Mouse (Mus musculus): ENCODE results near the gene Lrrc23. TPM values are rescaled to one million over a fixed set of nuclear protein-coding genes. Genes with fewer than 3 reads are reported as not detected.
A peak's percentile ranks its signal among the peaks of the same experiment; 100 is the strongest.
"Not testable (repeated sequence)": the region's sequence is repeated elsewhere in the genome, so short reads cannot be mapped to it uniquely, and the experiment has no call there.

Gene Lrrc23
- polyA plus RNA-seq, 1 experiment from 2014 or later: 0.26 TPM

DNA sequence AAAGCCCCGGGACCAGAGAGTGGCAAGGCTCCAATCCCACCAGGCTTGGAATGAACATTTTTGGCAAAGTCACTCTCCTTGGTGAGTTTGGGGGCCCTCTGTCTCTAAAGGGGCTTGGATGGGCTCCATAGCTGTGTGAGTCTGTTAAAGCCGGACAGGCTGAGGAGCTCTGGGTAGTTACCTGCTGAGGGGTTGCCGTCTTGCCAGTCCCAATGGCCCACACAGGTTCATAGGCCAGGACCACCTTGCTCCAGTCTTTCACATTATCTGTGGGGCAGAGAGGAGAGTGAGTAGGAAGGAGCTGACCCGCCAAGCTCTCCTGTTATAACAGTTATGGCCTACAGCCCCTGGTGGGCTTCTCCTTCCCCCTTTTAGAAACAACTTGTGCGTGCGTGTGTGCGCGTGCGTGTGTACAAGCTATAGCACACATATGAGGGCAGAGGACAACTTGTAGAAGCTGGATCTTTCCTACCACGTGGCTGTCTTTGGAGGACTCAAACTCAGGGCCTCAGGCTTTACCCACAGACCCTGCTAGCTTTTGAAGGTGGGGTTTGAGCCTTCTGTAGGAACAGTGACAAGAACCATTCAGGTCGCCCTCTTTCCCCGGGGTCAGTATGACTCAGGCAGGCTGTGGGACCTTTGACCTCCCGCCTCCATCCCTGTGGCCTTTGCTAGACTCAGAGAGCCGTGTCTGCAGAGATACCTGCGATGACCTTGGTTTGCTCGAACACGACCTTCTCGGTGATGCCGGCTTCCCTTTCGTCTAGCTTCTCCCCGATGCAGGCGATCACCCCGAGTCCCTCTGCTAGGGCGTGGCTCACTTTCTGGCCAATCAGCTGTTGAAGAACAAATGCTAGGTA, 32.4 kb upstream of the Lrrc23 start:
- Histone ChIP-seq H3K27me3 (ENCODE audit: insufficient read depth, poor library complexity, severe bottlenecking) (no peaks in the 10 kb centered on the region), H3K4me1 (peaks cover 55% of the 10 kb centered on the region), H3K4me3 (peak overlapping the region; percentile 90), H3K27ac (peak overlapping the region; percentile 99), H3K36me3 (peaks cover 48% of the 10 kb centered on the region), H3K9me3 (no peaks in the 10 kb centered on the region)
- 75% methylated on average over 24 of the region's 24 CpGs for WGBS
- no peak for DNase-seq (ENCODE audit: low spot score)

DNA sequence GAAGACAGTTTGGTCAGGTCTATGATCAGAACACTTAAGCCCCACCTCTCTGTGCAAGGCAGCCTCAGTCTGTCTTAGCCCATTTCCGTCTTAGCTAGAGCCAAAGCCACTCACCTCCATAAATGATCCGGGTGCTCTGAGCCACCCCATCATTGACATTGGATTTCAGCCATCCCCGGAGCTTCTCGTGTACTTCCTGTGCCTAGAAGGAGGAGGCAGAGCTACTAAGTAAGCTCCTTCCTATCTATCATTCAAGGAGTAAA, 31.8 kb upstream of the Lrrc23 start:
- 81% methylated on average over 4 of the region's 4 CpGs for WGBS
- H3K4me3 ChIP-seq: no peak overlapping the region
- H3K9me3 ChIP-seq: no peaks in the 10 kb centered on the region
- no peak for DNase-seq (ENCODE audit: low spot score)
- no peaks in the 10 kb centered on the region for H3K27me3 ChIP-seq (ENCODE audit: insufficient read depth, poor library complexity, severe bottlenecking)
- H3K27ac ChIP-seq: no peak overlapping the region
- peaks cover 42% of the 10 kb centered on the region for H3K36me3 ChIP-seq
- H3K4me1 ChIP-seq: peaks cover 55% of the 10 kb centered on the region

DNA sequence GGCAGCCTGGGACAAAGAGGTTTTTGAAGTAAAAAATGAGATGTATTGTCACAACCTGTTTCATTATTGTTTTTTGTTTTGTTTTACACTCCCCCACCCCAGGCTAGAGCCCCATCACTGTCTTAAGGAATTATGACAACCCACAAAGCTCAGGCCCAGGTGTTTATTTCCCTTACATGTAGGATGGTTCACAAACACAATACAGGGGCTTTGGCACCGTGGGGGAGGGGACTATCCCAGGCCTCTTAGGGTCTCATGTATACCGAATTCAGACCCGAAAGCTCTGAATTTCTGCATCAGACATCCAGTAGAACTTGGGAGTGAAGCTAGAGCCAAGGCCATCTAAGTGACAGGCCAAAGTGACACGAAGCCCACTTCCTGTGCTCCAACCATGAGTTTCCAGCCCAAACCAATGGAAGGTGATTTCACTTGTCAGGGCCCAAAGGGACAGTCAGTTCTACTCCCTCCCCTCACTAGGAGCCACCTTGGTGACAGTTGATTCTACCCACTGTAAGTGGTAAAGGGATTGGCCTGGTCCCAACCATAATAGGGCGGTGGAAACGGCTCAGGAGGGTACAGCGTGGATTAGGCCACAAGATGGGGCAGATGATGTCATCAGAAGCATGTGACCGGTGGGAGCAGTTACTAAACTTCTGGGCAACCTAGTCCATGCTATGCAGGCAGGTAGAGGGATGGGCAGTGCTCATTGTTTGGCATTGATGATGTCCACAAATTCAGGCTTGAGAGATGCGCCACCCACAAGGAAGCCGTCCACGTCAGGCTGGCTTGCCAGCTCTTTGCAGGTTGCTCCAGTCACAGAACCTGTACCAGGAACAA, 31.3 kb upstream of the Lrrc23 start:
- H3K4me1 ChIP-seq: peaks cover 55% of the 10 kb centered on the region

DNA sequence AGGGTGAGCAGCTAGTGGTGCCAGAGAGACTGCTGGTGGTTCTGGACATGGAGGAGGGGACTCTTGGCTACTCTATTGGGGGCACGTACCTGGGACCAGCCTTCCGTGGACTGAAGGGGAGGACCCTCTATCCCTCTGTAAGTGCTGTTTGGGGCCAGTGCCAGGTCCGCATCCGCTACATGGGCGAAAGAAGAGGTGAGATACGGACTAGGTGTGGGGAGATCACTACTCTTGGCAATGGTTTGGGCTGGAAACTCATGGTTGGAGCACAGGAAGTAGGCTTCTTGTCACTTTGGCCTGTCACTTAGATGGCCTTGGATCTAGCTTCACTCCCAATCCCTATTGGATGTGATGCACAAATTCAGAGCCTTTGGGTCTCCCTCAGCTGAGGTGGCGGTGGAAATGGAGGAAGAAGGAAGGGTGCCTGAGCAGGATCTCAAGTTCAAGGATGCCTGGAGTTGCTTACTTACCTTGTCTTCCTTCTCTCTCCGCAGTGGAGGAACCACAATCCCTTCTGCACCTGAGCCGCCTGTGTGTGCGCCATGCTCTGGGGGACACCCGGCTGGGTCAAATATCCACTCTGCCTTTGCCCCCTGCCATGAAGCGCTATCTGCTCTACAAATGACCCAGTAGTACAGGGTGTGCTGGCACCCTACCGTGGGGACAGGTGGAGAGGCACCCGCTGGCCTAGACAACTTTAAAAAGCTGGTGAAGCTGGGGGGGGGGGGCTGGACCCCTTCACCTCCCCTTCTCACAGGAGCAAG, 30.4 kb upstream of the Lrrc23 start:
- Histone ChIP-seq H3K9me3 (no peaks in the 10 kb centered on the region), H3K4me1 (peaks cover 59% of the 10 kb centered on the region), H3K27me3 (ENCODE audit: insufficient read depth, poor library complexity, severe bottlenecking) (no peaks in the 10 kb centered on the region), H3K27ac (peak overlapping the region; percentile 94), H3K36me3 (peaks cover 29% of the 10 kb centered on the region), H3K4me3 (peak overlapping the region; percentile 67)
- WGBS: 48% methylated on average over 14 of the region's 14 CpGs
- no peak for DNase-seq (ENCODE audit: low spot score)

More for the DNA sequence above, 31.3 kb upstream of the Lrrc23 start:
- Histone ChIP-seq H3K4me3 (0 out of 2 replicates have a peak overlapping the region, but pooled peaks have one; percentile 67), H3K36me3 (peaks cover 36% of the 10 kb centered on the region), H3K27ac (peak overlapping the region; percentile 94; the same call in 1 of the 2 replicates)
- not testable (repeated sequence) for DNase-seq (ENCODE audit: low spot score); H3K27me3 ChIP-seq (ENCODE audit: insufficient read depth, poor library complexity, severe bottlenecking); H3K9me3 ChIP-seq
- WGBS: 80% methylated on average over 11 of the region's 11 CpGs

DNA sequence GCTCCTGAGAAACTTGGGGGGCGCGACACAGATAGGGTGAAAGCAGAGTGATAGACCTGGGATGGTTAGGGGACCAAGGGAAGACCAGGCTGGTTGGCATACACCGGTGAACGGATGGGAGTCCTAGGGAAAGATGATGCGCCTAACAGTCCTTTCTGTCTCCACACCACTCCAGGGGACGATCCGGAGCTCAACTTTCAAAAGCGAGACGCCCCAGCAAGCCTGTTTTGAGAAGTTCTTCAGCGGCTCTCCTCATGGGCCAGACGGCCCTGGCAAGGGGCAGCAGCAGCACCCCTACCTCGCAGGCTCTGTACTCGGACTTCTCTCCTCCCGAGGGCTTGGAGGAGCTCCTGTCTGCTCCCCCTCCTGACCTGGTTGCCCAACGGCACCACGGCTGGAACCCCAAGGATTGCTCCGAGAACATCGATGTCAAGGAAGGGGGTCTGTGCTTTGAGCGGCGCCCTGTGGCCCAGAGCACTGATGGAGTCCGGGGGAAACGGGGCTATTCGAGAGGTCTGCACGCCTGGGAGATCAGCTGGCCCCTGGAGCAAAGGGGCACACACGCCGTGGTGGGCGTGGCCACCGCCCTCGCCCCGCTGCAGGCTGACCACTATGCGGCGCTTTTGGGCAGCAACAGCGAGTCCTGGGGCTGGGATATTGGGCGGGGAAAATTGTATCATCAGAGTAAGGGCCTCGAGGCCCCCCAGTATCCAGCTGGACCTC, 29.7 kb upstream of the Lrrc23 start:
- Histone ChIP-seq H3K9me3 (no peaks in the 10 kb centered on the region), H3K27me3 (ENCODE audit: insufficient read depth, poor library complexity, severe bottlenecking) (no peaks in the 10 kb centered on the region), H3K27ac (peak overlapping the region; percentile 94), H3K36me3 (peaks cover 28% of the 10 kb centered on the region), H3K4me1 (peaks cover 52% of the 10 kb centered on the region), H3K4me3 (peak overlapping the region; percentile 67)
- under 1% methylated on average over 35 of the region's 35 CpGs for WGBS
- DNase-seq (ENCODE audit: low spot score): peak; percentile 94

DNA sequence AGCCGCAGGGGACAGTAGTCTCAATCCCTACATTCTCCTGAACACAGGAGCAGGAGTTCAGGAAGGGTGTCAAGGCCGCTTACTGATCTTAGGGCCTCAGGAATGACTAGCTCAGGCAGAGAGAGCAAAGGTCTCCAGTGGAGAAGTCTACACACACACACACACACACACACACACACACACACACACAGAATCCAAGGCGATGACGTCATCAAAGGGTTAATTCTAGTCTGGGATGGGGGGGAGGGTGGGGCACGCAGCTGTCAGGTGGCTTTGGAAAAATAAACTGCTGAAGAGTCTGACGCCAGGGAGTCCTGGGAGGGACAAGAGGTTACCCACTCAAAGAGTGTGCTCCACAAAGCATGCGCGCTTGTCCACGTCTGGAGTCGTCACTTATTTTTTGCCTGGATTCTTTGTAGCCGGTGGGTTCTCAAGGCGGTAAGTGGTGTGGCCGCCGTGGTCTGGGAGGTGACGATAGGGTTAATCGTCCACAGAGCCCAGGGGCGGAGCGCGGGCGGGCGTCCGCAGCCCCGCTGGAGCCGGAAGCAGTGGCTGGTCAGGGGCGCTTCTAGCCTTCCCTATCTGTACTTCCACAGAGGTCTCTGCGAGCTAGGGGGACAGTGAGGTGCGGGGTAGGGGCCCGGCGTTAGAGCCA, 29.0 kb upstream of the Lrrc23 start, which contains the start of gene Spsb2:
TSS of gene Spsb2 (plus strand) at position 304 of the 655 bp plus-strand sequence.
- Histone ChIP-seq H3K36me3 (peaks cover 28% of the 10 kb centered on the region), H3K27me3 (ENCODE audit: insufficient read depth, poor library complexity, severe bottlenecking) (no peaks in the 10 kb centered on the region), H3K4me1 (peaks cover 50% of the 10 kb centered on the region), H3K4me3 (peak within 1 kb of the TSS; percentile 67), H3K9me3 (no peaks in the 10 kb centered on the region), H3K27ac (peak within 1 kb of the TSS; percentile 94)
- 3% methylated on average over 29 of the region's 29 CpGs for WGBS
- DNase-seq (ENCODE audit: low spot score): peak; percentile 94

DNA sequence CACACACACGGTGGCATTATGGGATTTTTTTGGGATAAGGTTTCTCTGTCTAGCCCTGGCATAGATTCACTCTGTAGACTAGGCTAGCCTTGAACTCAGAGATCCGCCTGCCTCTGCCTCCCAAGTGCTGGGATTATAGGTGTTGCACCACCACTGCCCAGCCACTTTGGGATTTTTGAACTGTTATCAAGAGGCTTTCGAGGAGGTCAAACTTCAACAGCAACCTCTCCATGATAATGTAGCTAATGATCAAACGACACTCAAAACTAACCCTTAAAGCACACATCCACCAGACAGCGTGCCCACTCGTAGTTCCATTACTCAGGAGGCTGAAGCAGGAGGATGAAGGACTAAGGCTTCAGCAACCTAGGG, 28.4 kb upstream of the Lrrc23 start:
- peaks cover 28% of the 10 kb centered on the region for H3K36me3 ChIP-seq
- H3K27me3 ChIP-seq (ENCODE audit: insufficient read depth, poor library complexity, severe bottlenecking): no peaks in the 10 kb centered on the region
- peaks cover 50% of the 10 kb centered on the region for H3K4me1 ChIP-seq
- no peaks in the 10 kb centered on the region for H3K9me3 ChIP-seq
- WGBS: 67% methylated on average over 6 of the region's 6 CpGs
- peak overlapping the region; percentile 94 for H3K27ac ChIP-seq
- peak overlapping the region; percentile 67 for H3K4me3 ChIP-seq
- no peak for DNase-seq (ENCODE audit: low spot score)

DNA sequence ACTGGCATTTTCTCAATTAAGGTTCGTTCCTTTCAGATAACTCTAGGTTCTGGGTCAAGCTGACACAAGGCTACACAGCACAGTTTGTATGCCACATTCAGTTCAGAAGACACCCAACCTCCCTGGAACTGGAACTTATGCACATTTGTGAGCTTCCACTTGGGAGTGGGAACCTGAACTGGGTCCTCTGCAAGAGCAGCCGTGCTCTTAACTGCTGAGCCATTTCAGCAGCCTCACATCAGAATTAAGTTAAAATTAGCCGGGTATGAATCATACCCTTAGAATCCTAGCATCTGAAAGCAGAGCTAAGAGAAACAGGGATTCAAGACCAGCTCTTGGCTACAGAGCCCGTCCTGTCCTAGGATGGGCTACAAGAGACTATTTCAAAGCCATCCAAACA, 27.8 kb upstream of the Lrrc23 start:
- H3K4me1 ChIP-seq: peaks cover 45% of the 10 kb centered on the region
- peaks cover 24% of the 10 kb centered on the region for H3K36me3 ChIP-seq
- peak overlapping the region; percentile 4; the same call in 1 of the 2 replicates for H3K4me3 ChIP-seq
- no peaks in the 10 kb centered on the region for H3K9me3 ChIP-seq
- no peak for DNase-seq (ENCODE audit: low spot score)
- WGBS: 74% methylated on average over 4 of the region's 4 CpGs
- H3K27me3 ChIP-seq (ENCODE audit: insufficient read depth, poor library complexity, severe bottlenecking): no peaks in the 10 kb centered on the region
- H3K27ac ChIP-seq: peak overlapping the region; percentile 94; the same call in 1 of the 2 replicates

DNA sequence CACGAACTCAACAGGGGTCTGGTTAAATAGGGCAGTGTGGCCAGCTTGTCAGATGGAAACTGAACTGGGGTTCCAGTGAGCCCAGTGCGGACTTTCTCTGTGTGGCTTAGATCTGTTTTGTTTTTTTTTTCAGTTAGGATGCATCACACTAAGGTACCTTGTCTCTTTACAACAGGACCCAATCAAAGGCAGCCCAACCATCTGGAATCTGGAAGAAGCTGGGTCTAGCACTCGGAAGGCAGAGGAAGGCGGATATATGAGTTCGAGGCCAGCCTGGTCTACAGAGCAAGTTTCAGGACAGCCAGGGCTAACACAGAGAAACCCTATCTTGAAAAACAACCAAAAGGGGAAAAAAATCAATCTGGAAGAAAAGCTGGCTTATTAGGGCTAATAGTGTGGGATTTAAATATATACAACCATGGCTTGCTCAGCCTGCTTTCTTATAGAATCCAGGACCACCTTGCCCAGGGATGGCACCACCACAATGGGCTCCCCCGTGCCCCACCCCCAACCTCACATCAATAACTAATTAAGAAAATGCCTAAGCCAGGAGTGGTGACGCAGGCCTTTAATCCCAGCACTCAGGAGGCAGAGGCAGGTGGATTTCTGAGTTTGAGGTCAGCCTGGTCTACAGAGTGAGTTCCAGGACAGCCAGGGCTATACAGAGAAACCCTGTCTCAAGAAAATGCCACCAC, 27.1 kb upstream of the Lrrc23 start:
- H3K4me3 ChIP-seq: peak overlapping the region; percentile 69

DNA sequence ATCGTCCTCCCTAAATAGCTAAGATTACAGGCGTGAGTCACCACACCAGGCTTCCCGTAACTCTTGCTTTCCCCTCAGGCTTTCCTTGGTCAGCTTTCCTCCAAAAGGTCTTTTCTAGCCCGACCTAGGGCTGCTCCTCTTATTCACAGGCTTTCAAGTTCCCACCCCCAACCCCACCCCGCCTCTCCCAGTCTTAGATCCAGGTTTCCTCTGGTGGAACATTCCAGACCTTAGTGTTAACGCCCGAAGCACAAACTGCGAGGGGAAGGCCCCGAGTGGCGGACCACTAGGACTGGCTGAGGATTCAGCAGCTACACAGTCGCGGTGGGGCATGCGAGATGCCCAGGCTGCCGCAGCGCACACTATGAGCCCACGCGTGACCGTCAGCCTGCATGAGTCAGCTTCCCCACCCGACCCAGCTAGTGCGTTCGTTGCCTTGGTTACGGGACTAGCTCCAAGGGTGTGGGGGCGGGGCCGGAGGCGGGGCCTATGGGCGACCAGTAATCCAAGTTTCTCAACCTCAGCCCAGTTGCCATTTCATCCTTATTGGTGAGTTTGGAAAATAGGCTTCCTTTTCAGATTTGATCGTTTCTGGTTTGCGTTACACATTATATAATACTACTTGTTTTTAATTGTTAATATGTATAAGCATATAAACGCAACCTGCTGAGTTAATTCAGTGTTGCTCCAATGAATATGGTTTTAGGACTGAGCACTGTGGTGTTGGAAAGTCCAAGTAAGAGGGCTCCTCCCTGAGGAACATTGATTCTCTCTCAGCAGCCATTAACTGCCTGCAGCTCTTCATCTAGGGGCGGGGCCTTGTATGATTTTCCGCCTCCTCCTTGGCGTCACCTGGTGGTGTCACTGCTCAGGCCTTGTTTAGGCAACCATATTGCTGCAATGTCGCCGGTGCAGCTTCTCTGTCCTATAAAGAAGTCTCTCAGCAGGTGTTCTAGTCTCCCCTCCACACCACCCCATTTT, 26.1 kb upstream of the Lrrc23 start:
- Histone ChIP-seq H3K27ac (peak overlapping the region; percentile 95), H3K27me3 (ENCODE audit: insufficient read depth, poor library complexity, severe bottlenecking) (no peaks in the 10 kb centered on the region), H3K4me1 (peaks cover 37% of the 10 kb centered on the region), H3K9me3 (no peaks in the 10 kb centered on the region), H3K4me3 (peak overlapping the region; percentile 69), H3K36me3 (peaks cover 8% of the 10 kb centered on the region)
- DNase-seq (ENCODE audit: low spot score): peak; percentile 98
- WGBS: 1% methylated on average over 34 of the region's 34 CpGs

More for the DNA sequence above, 27.1 kb upstream of the Lrrc23 start:
- 76% methylated on average over 7 of the region's 7 CpGs for WGBS
- H3K27ac ChIP-seq: peak overlapping the region; percentile 95
- peaks cover 37% of the 10 kb centered on the region for H3K4me1 ChIP-seq
- peaks cover 17% of the 10 kb centered on the region for H3K36me3 ChIP-seq
- no peaks in the 10 kb centered on the region for H3K27me3 ChIP-seq (ENCODE audit: insufficient read depth, poor library complexity, severe bottlenecking)
- DNase-seq (ENCODE audit: low spot score): no peak
- no peaks in the 10 kb centered on the region for H3K9me3 ChIP-seq
